Mouse (Mus musculus) heart, postnatal 0 days (tissue): ENCODE measurements at regions not wholly inside any gene's neighbourhood (a gene's known extent, or its start where the extent isn't known, plus 50 kb on each side); places are given as distances from the start of the nearest gene placed in this dataset.

Experiments used
- CTCF ChIP-seq: IDR thresholded peaks from 2 replicates; pipeline ENCODE4 v1.5.1; 2016; ENCODE audit warnings: antibody characterized with exemption, control low read depth, low read depth
- EP300 ChIP-seq: IDR thresholded peaks from 2 replicates; pipeline ENCODE4 v1.6.1; 2016; ENCODE audit warnings: antibody characterized with exemption, low read depth

- TF ChIP-seq CTCF = no peak
- TF ChIP-seq EP300 = no peak
These were observed 229.6 kb upstream of the Runx1 start for GRCm38 (mm10) chr16:93055545-93055944.
